Mouse (Mus musculus) adipocyte (in vitro differentiated cells): ENCODE measurements around the gene Cby3.

Source experiments
- DNase-seq: peaks from one replicate; pipeline ENCODE4 v3.0.0-alpha.2; 2016; ENCODE audit warnings: low spot score

Cby3 gene

DNA sequence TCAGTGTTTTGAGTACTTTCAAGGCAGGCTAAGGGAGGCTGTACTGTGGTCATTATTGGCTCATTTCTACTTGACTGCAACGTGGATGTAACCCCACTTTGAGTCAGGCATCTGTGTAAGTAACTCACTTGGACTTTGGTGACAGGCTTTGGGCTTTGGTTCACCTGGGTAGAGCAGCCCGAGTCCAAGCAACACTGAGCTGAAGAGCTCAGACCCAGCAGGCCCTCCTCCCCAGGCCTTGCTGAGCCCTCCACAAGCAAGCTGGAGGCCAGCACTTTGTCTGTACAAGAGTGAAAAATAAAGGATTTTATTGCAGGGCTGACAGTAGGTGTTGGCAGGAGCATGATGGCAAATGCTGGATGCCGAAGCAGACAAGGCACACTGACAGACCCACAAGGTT is 34.7 kb downstream of the Cby3 start:
- DNase-seq, result no peak

DNA sequence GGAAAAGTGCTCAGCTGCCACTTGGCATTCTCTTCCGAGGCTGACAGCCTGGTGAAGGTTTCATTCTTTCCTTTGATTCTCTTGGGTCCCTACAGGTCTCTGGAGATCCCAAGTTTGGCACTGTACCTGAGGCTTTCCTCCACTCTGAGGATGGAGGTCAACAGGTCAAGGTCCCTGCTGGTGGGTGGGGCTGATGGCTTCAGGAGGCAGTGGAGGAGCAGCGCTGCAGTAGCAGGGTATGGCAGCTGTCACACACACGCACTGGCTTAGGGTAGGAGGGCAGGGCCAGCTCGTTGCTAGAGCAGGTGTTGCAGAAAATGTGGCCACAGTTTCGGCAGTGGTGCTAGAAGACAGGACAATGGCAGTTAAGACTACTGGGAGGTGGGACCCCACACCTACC is 35.4 kb downstream of the Cby3 start:
- DNase-seq, result no peak

DNA sequence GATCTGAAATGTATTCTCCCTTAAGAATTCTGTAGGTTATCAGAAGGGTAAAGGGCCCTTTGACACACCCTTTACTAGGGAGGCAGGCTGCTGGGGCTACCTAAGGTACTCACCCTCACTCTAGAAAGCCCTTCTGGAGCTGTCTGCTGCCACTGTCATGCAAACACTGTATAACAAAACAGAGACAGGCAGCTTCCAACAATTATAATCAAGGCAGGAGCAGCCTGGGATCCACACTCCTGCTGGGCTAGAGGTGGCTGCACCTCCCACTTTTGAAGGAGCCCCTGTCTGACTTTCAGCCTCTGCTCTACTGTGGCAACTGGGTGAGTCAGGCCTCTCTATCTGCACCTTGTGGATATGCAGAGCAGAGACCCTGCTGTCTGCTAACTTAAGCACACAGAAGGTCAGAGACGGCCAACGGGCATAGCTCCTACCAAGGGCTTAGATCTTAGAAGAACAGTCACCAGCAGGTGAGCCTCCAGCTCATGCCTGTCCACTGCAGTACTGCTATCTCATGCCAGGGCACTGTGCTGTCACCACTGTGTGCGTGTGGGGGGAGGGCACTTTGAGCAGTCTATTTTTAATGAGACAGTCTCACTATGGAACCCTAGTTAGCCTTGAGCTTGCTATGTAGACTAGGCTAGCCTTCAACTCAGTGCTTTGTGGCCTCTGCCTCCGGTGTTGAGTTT is 37.2 kb downstream of the Cby3 start:
- no peak for DNase-seq

DNA sequence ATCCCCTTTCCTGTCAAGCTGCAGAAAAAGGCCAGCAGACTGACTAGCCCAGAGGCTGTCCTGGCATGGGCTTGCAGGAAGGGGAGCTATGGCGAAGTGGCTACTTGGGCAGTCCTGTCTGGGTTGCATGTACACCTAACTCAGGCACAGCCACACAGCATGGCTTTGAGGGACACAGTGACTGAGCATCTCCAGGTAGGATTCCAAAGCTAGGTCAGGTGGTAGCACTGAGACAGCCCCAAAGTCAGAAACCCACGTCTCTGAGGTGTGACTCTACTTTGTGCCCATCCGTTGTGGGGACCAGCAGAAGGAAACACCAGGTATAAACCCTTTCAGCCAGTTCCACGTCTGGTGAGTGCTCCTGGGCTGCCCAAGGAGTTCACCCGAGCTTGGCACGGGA is 39.0 kb downstream of the Cby3 start:
- DNase-seq, result no peak

GRCm38 (mm10) chr11:50394731-50395130 is 40.5 kb downstream of the Cby3 start:
- no peak for DNase-seq

DNA sequence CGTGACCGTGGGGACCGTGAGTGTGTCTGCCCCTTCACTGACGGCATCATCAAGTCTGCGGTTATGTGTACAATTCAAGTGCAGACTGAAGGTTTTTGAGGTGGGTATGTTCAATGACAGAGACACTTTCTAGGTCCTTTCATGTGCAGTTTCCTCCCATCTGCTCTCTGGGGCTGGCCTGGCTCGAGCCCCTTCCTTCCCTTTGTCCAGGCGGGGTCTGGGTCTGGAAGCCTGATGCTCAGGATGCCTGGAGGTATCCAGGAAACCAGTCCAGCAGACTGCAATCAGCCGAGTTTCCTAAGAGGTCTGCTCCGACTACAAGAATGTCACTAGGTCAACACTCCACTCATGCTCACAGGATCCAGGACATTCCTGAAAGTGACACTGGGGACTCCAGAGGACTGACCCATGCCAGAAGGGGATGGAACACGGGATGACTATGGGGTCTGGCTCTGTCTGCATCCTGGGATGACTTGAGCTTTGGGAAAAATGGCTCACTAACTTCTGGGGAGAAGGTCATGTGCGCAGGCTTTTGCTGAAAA is 42.6 kb downstream of the Cby3 start:
- no peak for DNase-seq

DNA sequence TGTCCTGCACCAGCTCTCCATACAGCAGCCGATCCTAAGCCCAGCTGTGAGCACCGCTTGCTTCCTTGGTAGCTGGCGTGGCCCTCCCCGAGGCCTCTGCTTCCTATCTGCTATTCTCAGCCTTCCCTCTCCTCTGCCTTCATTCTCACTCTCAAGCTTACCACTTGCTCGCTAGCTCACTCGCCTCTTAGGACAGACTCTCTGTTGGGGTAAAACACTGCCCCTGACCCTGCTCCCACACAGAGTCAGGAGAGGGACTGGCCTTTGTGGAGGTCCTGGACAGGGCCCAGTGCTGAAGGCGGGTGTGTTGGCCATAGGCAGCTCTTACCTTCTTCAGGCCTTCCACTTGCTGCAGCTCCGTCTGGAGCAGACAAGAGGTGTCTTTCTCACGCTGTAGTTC is 43.1 kb downstream of the Cby3 start:
- DNase-seq, result no peak

DNA sequence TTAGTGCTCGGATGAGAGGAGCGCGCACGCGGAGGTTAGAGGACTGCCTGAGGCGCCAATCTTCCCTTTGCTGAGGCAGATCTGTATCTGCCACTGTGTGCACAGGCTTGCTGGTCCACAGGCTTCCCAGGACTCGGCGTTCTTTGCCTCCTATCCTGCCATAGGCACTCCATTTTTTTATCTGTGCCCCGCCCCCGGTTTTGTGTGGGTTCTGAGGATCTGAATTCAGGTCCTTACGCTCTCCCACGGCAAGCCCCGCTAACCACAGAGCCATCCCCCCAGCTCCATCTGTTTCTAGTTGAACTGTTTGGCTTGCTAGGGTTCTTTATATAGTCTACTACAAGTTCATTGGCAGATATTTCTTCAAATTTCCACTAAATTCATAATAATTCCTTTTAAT is 44.5 kb downstream of the Cby3 start:
- DNase-seq, result no peak

- DNase-seq, result no peak
These were observed 48.2 kb downstream of the Cby3 start for GRCm38 (mm10) chr11:50402481-50402880.

DNA sequence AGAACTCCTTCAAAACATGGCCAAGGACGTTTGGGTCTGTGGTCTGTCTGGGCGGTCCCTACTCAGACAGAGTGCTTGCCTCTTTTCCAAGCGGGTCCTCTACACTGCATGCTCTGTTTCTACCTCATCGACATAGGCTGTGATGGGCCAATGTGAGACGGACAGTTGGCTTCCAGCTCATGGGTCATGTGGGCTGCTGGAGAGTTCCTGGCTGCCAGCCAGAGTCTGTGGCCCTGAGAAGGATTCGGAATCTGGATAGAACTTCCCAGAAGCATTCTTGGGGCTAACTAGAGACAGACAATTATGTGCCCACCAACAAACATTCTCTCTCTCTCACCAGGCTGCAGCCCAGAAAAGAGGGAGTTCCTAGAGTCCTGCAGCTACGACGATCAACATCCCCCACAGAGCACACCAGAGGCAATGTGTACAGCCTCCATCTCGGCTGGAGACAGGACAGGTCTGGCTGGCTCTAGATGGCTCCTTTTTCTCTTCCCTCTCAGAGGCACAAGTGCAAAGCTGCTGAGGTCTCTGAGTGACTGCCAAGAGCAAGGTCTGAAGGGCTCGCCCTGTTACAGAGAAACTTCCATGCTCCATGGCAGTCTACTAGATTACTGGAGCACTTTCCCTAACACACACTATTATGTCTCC is 49.2 kb downstream of the Cby3 start:
- peak; percentile 48 for DNase-seq

DNA sequence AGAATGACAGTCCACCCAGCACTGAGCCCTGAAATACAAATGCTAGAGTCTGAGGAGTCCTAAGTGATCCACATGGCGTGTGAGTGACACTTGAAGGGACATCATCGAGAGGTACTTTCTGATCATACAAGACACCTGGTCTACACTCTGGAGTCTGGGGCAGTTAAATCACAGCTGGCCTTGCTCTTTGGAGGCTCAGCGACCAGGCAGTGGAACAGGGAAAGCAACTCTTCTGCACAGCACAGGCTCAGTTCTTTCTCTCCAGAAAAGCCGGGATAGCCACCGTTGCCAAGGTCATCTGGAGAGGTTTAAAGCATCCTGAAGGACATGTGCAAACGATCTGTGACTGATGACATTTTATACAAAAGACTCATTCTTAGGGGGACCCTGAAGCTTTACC is 53.0 kb downstream of the Cby3 start:
- DNase-seq, result no peak
